Comparison of ENCODE assay signal across 20 mouse cellular contexts in the genomic region with DNA sequence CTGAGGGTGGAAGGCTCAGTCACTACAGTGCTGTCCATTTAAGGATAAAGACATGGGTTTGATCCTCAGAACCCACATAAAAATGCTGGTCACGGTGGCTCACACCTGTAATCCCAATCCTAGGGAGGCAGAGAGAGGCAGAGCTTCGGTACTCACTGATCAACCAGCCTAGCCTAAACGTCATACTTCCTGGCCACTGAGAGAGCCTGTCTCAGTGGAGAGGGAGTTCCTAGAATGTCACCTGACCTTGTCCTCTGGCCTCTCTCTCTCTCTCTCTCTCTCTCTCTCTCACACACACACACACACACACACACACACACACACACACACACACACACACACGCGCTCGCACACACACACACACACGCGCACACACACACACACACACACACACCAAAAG. TPM values are rescaled to one million over a fixed set of nuclear protein-coding genes. Genes with fewer than 3 reads are reported as not detected.
DNase-seq lines count a peak whose midpoint lies in the region; ATAC-seq and TF ChIP-seq lines count a peak whose summit lies in the region.
"Had no signal": no experiment of that assay in that cellular context is flagged by ENCODE, and none has a peak within 500 bp of the region (broad histone marks: within the 10 kb centered on the region; RNA-seq: fewer than 3 reads in every experiment).

No protein-coding gene starts in this region.

- no peak for TF ChIP-seq EP300 in MEL (IDR thresholded peaks at IDR 0.05; ENCODE audit: low read depth in 1 of 2, low read length in 2 of 2)

- TF ChIP-seq POLR2A in MEL (IDR thresholded peaks at IDR 0.05; ENCODE audit: control insufficient read depth in 1 of 2, insufficient read depth in 1 of 2, low read depth in 1 of 2, low read length in 2 of 2, poor library complexity in 1 of 2) = no peak
- no peak for TF ChIP-seq POLR2A in small intestine, adult 2 months (IDR thresholded peaks at IDR 0.05; ENCODE audit: low read depth, low read length)

- H3K4me3 ChIP-seq in intestine, embryonic 14.5 days (ENCODE audit: low read depth, low read length) = no peak overlapping the region
- no peak overlapping the region for H3K4me3 ChIP-seq in intestine, postnatal 0 days (ENCODE audit: low read depth, low read length)
- no peak overlapping the region for H3K4me3 ChIP-seq in MEL (ENCODE audit: control insufficient read depth in 1 of 2, insufficient read depth in 1 of 2, low read depth in 2 of 2, low read length in 2 of 2)
- H3K4me3 ChIP-seq in small intestine, adult 2 months (ENCODE audit: low read depth, low read length) = no peak overlapping the region
- H3K4me3 ChIP-seq in kidney, embryonic 15.5 days (replicated peaks) = no peak overlapping the region
- H3K4me3 ChIP-seq: erythroblast, embryonic 14.5 days; limb, embryonic 15.5 days; neural tube, embryonic 15.5 days had no signal

- 52% methylated on average over 8 of the region's 8 CpGs for WGBS in intestine, embryonic 14.5 days
- WGBS in intestine, postnatal 0 days = 56% methylated on average over 8 of the region's 8 CpGs
- WGBS in small intestine, adult 2 months = 60% methylated on average over 8 of the region's 8 CpGs
- whole genome bisulfite sequencing in kidney, embryonic 15.5 days = 51% methylated on average over 5 of the region's 8 CpGs

- H3K27me3 ChIP-seq in intestine, embryonic 14.5 days (replicated peaks; ENCODE audit: control insufficient read depth, insufficient read depth, low read length) = no peaks in the 10 kb centered on the region
- H3K27me3 ChIP-seq in intestine, postnatal 0 days (replicated peaks; ENCODE audit: control insufficient read depth, insufficient read depth, low read length) = no peaks in the 10 kb centered on the region
- no peaks in the 10 kb centered on the region for H3K27me3 ChIP-seq in MEL (ENCODE audit: control insufficient read depth in 1 of 2, insufficient read depth in 2 of 2, low read length in 2 of 2)
- no peaks in the 10 kb centered on the region for H3K27me3 ChIP-seq in small intestine, adult 2 months (ENCODE audit: control insufficient read depth, insufficient read depth, low read length)
- no peaks in the 10 kb centered on the region for H3K27me3 ChIP-seq in kidney, embryonic 15.5 days
- H3K27me3 ChIP-seq: limb, embryonic 15.5 days; neural tube, embryonic 15.5 days had no signal

- no peak overlapping the region for H3K4me2 ChIP-seq in intestine, embryonic 14.5 days (ENCODE audit: low read length)
- H3K4me2 ChIP-seq in intestine, postnatal 0 days (replicated peaks; ENCODE audit: low read depth) = no peak overlapping the region
- no peak overlapping the region for H3K4me2 ChIP-seq in kidney, embryonic 15.5 days
- H3K4me2 ChIP-seq: limb, embryonic 15.5 days; midbrain, embryonic 11.5 days; neural tube, embryonic 15.5 days had no signal

- ATAC-seq in intestine, embryonic 14.5 days (replicated peaks; ENCODE audit: low FRiP score, low TSS enrichment, low read depth) = no peak
- ATAC-seq in intestine, postnatal 0 days = no peak
- ATAC-seq in granulocyte monocyte progenitor cell, adult 5-6 weeks (replicated peaks; ENCODE audit: poor library complexity, severe bottlenecking) = 0 out of 2 replicates have a peak, but pooled peaks have one; percentile 15
- no peak for ATAC-seq in kidney, embryonic 15.5 days (replicated peaks; ENCODE audit: low FRiP score)
- ATAC-seq: forebrain, embryonic 16.5 days; hindbrain, postnatal 0 days had no signal

- TF ChIP-seq RAD21 in MEL (IDR thresholded peaks at IDR 0.05; ENCODE audit: low read depth, low read length) = no peak

- peaks cover 65% of the 10 kb centered on the region for H3K4me1 ChIP-seq in intestine, embryonic 14.5 days (replicated peaks; ENCODE audit: control insufficient read depth, insufficient read depth, low read length)
- peaks cover 19% of the 10 kb centered on the region for H3K4me1 ChIP-seq in intestine, postnatal 0 days (replicated peaks; ENCODE audit: control insufficient read depth, insufficient read depth, low read length)
- peaks cover 13 to 30% of the 10 kb centered on the region in 2 experiments for H3K4me1 ChIP-seq in MEL (ENCODE audit: control insufficient read depth in 1 of 2, insufficient read depth in 2 of 2, low read length in 2 of 2)
- peaks cover 42% of the 10 kb centered on the region for H3K4me1 ChIP-seq in small intestine, adult 2 months (ENCODE audit: control insufficient read depth, insufficient read depth, insufficient read length, low read length)
- H3K4me1 ChIP-seq in kidney, embryonic 15.5 days = peaks cover 52% of the 10 kb centered on the region

- H3K36me3 ChIP-seq in intestine, embryonic 14.5 days (ENCODE audit: control insufficient read depth, insufficient read depth, low read length) = no peaks in the 10 kb centered on the region
- H3K36me3 ChIP-seq in intestine, postnatal 0 days (ENCODE audit: control insufficient read depth, insufficient read depth) = peaks cover 2% of the 10 kb centered on the region; the same call in 1 of the 2 replicates
- H3K36me3 ChIP-seq in MEL (ENCODE audit: control insufficient read depth in 1 of 2, insufficient read depth in 2 of 2, low read length in 2 of 2) = peaks cover 10 to 49% of the 10 kb centered on the region in 2 experiments
- no peaks in the 10 kb centered on the region for H3K36me3 ChIP-seq in small intestine, adult 2 months (ENCODE audit: control insufficient read depth, insufficient read depth, low read length)
- no peaks in the 10 kb centered on the region for H3K36me3 ChIP-seq in kidney, embryonic 15.5 days
- H3K36me3 ChIP-seq: limb, embryonic 15.5 days; neural tube, embryonic 15.5 days had no signal

- H3K9me3 ChIP-seq in intestine, embryonic 14.5 days (ENCODE audit: control insufficient read depth, low read length) = no peaks in the 10 kb centered on the region
- H3K9me3 ChIP-seq in intestine, postnatal 0 days (ENCODE audit: control insufficient read depth) = no peaks in the 10 kb centered on the region
- H3K9me3 ChIP-seq in MEL (replicated peaks; ENCODE audit: insufficient read depth, low read length) = no peaks in the 10 kb centered on the region
- no peaks in the 10 kb centered on the region for H3K9me3 ChIP-seq in kidney, embryonic 15.5 days (replicated peaks)
- H3K9me3 ChIP-seq: limb, embryonic 15.5 days; neural tube, embryonic 15.5 days had no signal

- peak overlapping the region; percentile 62; the same call in 1 of the 2 replicates for H3K27ac ChIP-seq in intestine, embryonic 14.5 days (ENCODE audit: low read depth)
- no peak overlapping the region for H3K27ac ChIP-seq in intestine, postnatal 0 days (ENCODE audit: low read depth, low read length)
- H3K27ac ChIP-seq in MEL (ENCODE audit: control insufficient read depth, low read depth, low read length) = peak overlapping the region; percentile 2; the same call in 1 of the 2 replicates
- peak overlapping the region; percentile 74 for H3K27ac ChIP-seq in small intestine, adult 2 months (ENCODE audit: insufficient read depth, low read depth, low read length)
- H3K27ac ChIP-seq in kidney, embryonic 15.5 days = no peak overlapping the region
- H3K27ac ChIP-seq: hindbrain, postnatal 0 days; limb, embryonic 15.5 days; neural tube, embryonic 15.5 days had no signal

- H3K79me2 ChIP-seq in MEL (ENCODE audit: control insufficient read depth, insufficient read depth, low read length, poor library complexity) = peaks cover 43% of the 10 kb centered on the region

- H3K9ac ChIP-seq in intestine, embryonic 14.5 days (ENCODE audit: low read length) = no peak overlapping the region
- no peak overlapping the region for H3K9ac ChIP-seq in intestine, postnatal 0 days (ENCODE audit: low read depth, low read length)
- no peak overlapping the region for H3K9ac ChIP-seq in MEL (ENCODE audit: control insufficient read depth, low read depth, low read length, poor library complexity, severe bottlenecking)
- H3K9ac ChIP-seq in kidney, embryonic 15.5 days = no peak overlapping the region
- H3K9ac ChIP-seq: limb, embryonic 15.5 days; neural tube, embryonic 15.5 days had no signal

- no peak for DNase-seq in intestine, embryonic 14.5 days (ENCODE audit: low spot score)
- DNase-seq in MEL (ENCODE audit: low read depth, low spot score) = no peak
- DNase-seq in frontal cortex, postnatal 36 days (ENCODE audit: low spot score in 2 of 2) = no peak
- DNase-seq: adrenal gland, postnatal 10 days; cerebellum, postnatal 10 days; embryo, embryonic 11 days; heart, postnatal 4 days; kidney, postnatal 10 days; retina, postnatal 1 day; thymus, postnatal 36 days had no signal

- TF ChIP-seq CTCF in intestine, postnatal 0 days (IDR thresholded peaks at IDR 0.05; ENCODE audit: low read depth) = no peak
- TF ChIP-seq CTCF in MEL (IDR thresholded peaks at IDR 0.05 in 2 of 3, conservative IDR thresholded peaks at IDR 0.05 in 1 of 3; ENCODE audit: control insufficient read depth in 1 of 3, insufficient read depth in 1 of 3, low read depth in 2 of 3, low read length in 3 of 3, poor library complexity in 1 of 3, severe bottlenecking in 1 of 3) = no peak
- TF ChIP-seq CTCF in small intestine, adult 2 months (IDR thresholded peaks at IDR 0.05; ENCODE audit: extremely low read depth, insufficient read length, insufficient replicate concordance, low read depth, low read length) = no peak

TF ChIP-seq in MEL, 35 proteins besides CTCF, POLR2A, EP300 and RAD21:
- TF ChIP-seq E2F4 (IDR thresholded peaks at IDR 0.05; ENCODE audit: borderline replicate concordance, low read depth, low read length) (no peak), USF1 (IDR thresholded peaks at IDR 0.05; ENCODE audit: low read depth, low read length) (peak; percentile 49; the same call in 1 of the 2 replicates)

RNA-seq across cellular contexts. Expression of gene Pik3r1, which starts 24.8 kb away (rescaled TPM):
- polyA plus RNA-seq in intestine, embryonic 14.5 days (2014; fragmentation: Nextera tagmentation; extraction: Ambion mirVana) = 52.6 and 57.4 TPM in 2 replicates
- polyA plus RNA-seq in intestine, postnatal 0 days (2015; fragmentation: Nextera tagmentation; extraction: Ambion mirVana) = 14.7 and 17.5 TPM in 2 replicates
- total RNA-seq in MEL (2012; rRNA removed) = 41.4 TPM in 2 replicates
- 100 to 1,000 TPM in 1 of 2 experiments, 10 to 100 TPM in 1; 23.8 to 116 TPM for polyA plus RNA-seq in MEL (2012; ENCODE audit: insufficient read depth in 1 of 2, insufficient read length in 2 of 2, low read depth in 1 of 2, low replicate concordance in 2 of 2, missing spikeins in 1 of 2)
- total RNA-seq in granulocyte monocyte progenitor cell, adult 5-6 weeks (2014; fragmentation: Nextera tagmentation) = 62.1 and 70.9 TPM in 2 replicates
- 84.2 and 102 TPM in 2 replicates for total RNA-seq in granulocyte monocyte progenitor cell, adult 5-6 weeks (2017)
- 5.7 and 11.4 TPM in 2 replicates for polyA plus RNA-seq in small intestine, adult 2 months (2012; rRNA removed)
- 40.3 and 40.9 TPM in 2 replicates for polyA plus RNA-seq in kidney, embryonic 15.5 days (2015; fragmentation: Nextera tagmentation; extraction: Ambion mirVana)

Comparison
In these comparisons a context has a peak if more than half of its experiments do, and no peak if none do; other contexts are left out.
1. H3K27ac ChIP-seq: peak in intestine, embryonic 14.5 days (single experiment), MEL (single experiment) and small intestine, adult 2 months (single experiment); none in intestine, postnatal 0 days (single experiment) and kidney, embryonic 15.5 days (single experiment).